Mouse (Mus musculus) stomach, embryonic 16.5 days (tissue): ENCODE measurements around the gene Hmgcs2. TPM values are rescaled to one million over a fixed set of nuclear protein-coding genes. Genes with fewer than 3 reads are reported as not detected.

ENCODE experiments used
- ATAC-seq: fragments of 200-750 bp; cut with Nextera tagmentation; 2 replicates; pipeline ENCODE4 v1.8.0; 2017; ENCODE audit warnings: moderate number of reproducible peaks, moderate TSS enrichment; ENCODE audit not compliant: insufficient read depth, low FRiP score
- H3K27ac ChIP-seq: fragments of 300-500 bp; sonication (generic); 2 replicates; pipeline ENCODE4 v1.5.1; 2014; ENCODE audit warnings: low read length
- H3K27me3 ChIP-seq: fragments of 300-500 bp; sonication (generic); 2 replicates; pipeline ENCODE4 v1.6.1; 2014; ENCODE audit warnings: low read length, control low read depth, mixed read lengths; ENCODE audit not compliant: control insufficient read depth, insufficient read depth
- H3K36me3 ChIP-seq: fragments of 300-500 bp; sonication (generic); 2 replicates; pipeline ENCODE4 v1.6.1; 2014; ENCODE audit warnings: low read length; ENCODE audit not compliant: control insufficient read depth, insufficient read depth
- H3K4me1 ChIP-seq: fragments of 300-500 bp; sonication (generic); 2 replicates; pipeline ENCODE4 v1.6.1; 2014; ENCODE audit warnings: low read length, control low read depth, mixed read lengths; ENCODE audit not compliant: control insufficient read depth, insufficient read depth
- H3K4me2 ChIP-seq: fragments of 300-500 bp; sonication (generic); 2 replicates; pipeline ENCODE4 v1.6.1; 2014; ENCODE audit warnings: low read depth, low read length, mixed read lengths
- H3K4me3 ChIP-seq: fragments of 300-500 bp; sonication (generic); replicated peaks from 2 replicates; pipeline ENCODE4 v1.5.1; 2014; ENCODE audit warnings: mild to moderate bottlenecking, low read length
- H3K9ac ChIP-seq: fragments of 300-500 bp; sonication (generic); 2 replicates; pipeline ENCODE4 v1.6.1; 2014; ENCODE audit warnings: low read length
- H3K9me3 ChIP-seq: fragments of 300-500 bp; sonication (generic); replicated peaks from 2 replicates; pipeline ENCODE4 v1.6.1; 2016; ENCODE audit warnings: low read length, control low read depth; ENCODE audit not compliant: control insufficient read depth
- WGBS: fragments of 180-500 bp; shearing (Covaris S2); extraction: QIAGEN DNeasy Blood & Tissue Kit; methylation state at CpG from one replicate; pipeline ENCODE4 v1.1.7; 2014; 5-methylcytosine and 5-hydroxymethylcytosine counted together
- polyA plus RNA-seq: library from polyadenylated mRNA; unstranded; fragments of >200 nt; fragmentation: Nextera tagmentation; extraction: Ambion mirVana; gene quantifications from 2 replicates; pipeline ENCODE4 v1.2.1, GENCODE M21; 2015

Hmgcs2 gene
- polyA plus RNA-seq: 91.5 and 93.3 TPM in 2 replicates

DNA sequence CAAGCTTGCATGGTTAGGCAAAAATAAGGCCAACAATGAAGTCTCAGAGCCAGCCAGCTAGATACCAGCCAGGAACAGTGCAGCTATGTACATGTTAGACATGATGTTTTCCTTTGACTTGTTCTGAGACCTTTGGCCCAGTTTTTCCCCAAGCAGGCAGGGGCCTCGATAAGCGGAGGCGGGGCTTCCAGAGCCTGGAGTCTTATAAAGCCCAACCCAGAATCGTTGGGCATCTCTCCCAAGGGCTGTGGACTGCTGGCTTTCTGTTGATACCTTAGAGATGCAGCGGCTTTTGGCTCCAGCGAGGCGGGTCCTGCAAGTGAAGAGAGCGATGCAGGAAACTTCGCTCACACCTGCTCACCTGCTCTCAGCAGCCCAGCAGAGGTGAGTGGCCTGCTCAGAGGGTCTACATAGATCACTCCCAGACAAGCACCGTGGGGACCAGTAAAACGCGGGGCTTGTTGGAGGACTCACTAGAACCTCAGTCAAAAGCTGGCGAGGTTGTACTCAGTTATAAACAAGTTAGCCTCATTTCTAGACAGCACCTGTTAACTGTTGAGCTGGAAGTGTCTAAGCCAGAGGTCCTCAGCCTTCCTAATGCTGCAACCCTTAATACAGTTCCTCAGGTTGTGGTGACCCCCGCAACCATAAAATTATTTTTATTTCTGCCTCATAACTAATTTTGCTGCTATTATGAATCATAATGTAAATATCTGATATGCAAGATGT is at the start of gene Hmgcs2:
Gene Hmgcs2, plus strand, starts transcription at position 232 of the 729 bp plus-strand sequence.
- H3K36me3 ChIP-seq: no peaks in the 10 kb centered on the region
- no peaks in the 10 kb centered on the region for H3K27me3 ChIP-seq
- peak; percentile 85 for ATAC-seq
- H3K27ac ChIP-seq: peak within 1 kb of the TSS; percentile 83
- peak within 1 kb of the TSS; percentile 41 for H3K4me3 ChIP-seq
- H3K9ac ChIP-seq: peak within 1 kb of the TSS; percentile 65
- peaks cover 13% of the 10 kb centered on the region; the same call in 1 of the 2 replicates for H3K4me1 ChIP-seq
- WGBS: 44% methylated on average over 14 of the region's 14 CpGs
- H3K4me2 ChIP-seq: peak within 1 kb of the TSS; percentile 51
- no peaks in the 10 kb centered on the region for H3K9me3 ChIP-seq

GRCm38 (mm10) chr3:98233504-98233903 is 46.7 kb upstream of the Hmgcs2 start:
- Histone ChIP-seq H3K9me3 (no peaks in the 10 kb centered on the region), H3K4me3 (no peak overlapping the region), H3K4me1 (0 out of 2 replicates have a peak, but pooled peaks cover 4% of the 10 kb centered on the region), H3K27me3 (no peaks in the 10 kb centered on the region), H3K4me2 (no peak overlapping the region), H3K9ac (no peak overlapping the region), H3K36me3 (no peaks in the 10 kb centered on the region), H3K27ac (no peak overlapping the region)
- no peak for ATAC-seq

GRCm38 (mm10) chr3:98236266-98236665 is 44.0 kb upstream of the Hmgcs2 start:
- H3K9me3 ChIP-seq: no peaks in the 10 kb centered on the region
- WGBS: 59% methylated on average over 6 of the region's 6 CpGs
- no peak overlapping the region for H3K4me2 ChIP-seq
- H3K4me1 ChIP-seq: 0 out of 2 replicates have a peak, but pooled peaks cover 4% of the 10 kb centered on the region
- H3K27ac ChIP-seq: no peak overlapping the region
- H3K36me3 ChIP-seq: no peaks in the 10 kb centered on the region
- H3K4me3 ChIP-seq: no peak overlapping the region
- no peaks in the 10 kb centered on the region for H3K27me3 ChIP-seq
- ATAC-seq: peak; percentile 60; the same call in 1 of the 2 replicates
- no peak overlapping the region for H3K9ac ChIP-seq

- H3K4me1 ChIP-seq: 0 out of 2 replicates have a peak, but pooled peaks cover 4% of the 10 kb centered on the region
- H3K36me3 ChIP-seq: no peaks in the 10 kb centered on the region
- ATAC-seq: no peak
- no peaks in the 10 kb centered on the region for H3K27me3 ChIP-seq
- no peaks in the 10 kb centered on the region for H3K9me3 ChIP-seq
- H3K4me3 ChIP-seq: no peak overlapping the region
- no peak overlapping the region for H3K4me2 ChIP-seq
- no peak overlapping the region for H3K27ac ChIP-seq
- WGBS: 75% methylated on average over 5 of the region's 5 CpGs
- H3K9ac ChIP-seq: no peak overlapping the region
These were observed 43.0 kb upstream of the Hmgcs2 start for GRCm38 (mm10) chr3:98237240-98237639.

- Histone ChIP-seq H3K4me1 (0 out of 2 replicates have a peak, but pooled peaks cover 4% of the 10 kb centered on the region), H3K27me3 (no peaks in the 10 kb centered on the region), H3K36me3 (no peaks in the 10 kb centered on the region), H3K9me3 (no peaks in the 10 kb centered on the region), H3K27ac (no peak overlapping the region), H3K4me2 (no peak overlapping the region), H3K4me3 (no peak overlapping the region), H3K9ac (no peak overlapping the region)
- no peak for ATAC-seq
- WGBS: 77% methylated on average over 3 of the region's 3 CpGs
These were observed 42.1 kb upstream of the Hmgcs2 start for GRCm38 (mm10) chr3:98238150-98238549.

- no peaks in the 10 kb centered on the region for H3K36me3 ChIP-seq
- H3K4me1 ChIP-seq: no peaks in the 10 kb centered on the region; the same call in 1 of the 2 replicates
- H3K4me3 ChIP-seq: no peak overlapping the region
- no peaks in the 10 kb centered on the region for H3K27me3 ChIP-seq
- ATAC-seq: no peak
- 67% methylated on average over 3 of the region's 3 CpGs for WGBS
- no peak overlapping the region for H3K27ac ChIP-seq
- no peak overlapping the region for H3K4me2 ChIP-seq
- no peak overlapping the region for H3K9ac ChIP-seq
- H3K9me3 ChIP-seq: no peaks in the 10 kb centered on the region
These were observed 38.2 kb upstream of the Hmgcs2 start for GRCm38 (mm10) chr3:98242051-98242450.

GRCm38 (mm10) chr3:98242458-98243037 is 37.7 kb upstream of the Hmgcs2 start:
- H3K4me3 ChIP-seq: no peak overlapping the region
- H3K9ac ChIP-seq: no peak overlapping the region
- H3K4me1 ChIP-seq: no peaks in the 10 kb centered on the region; the same call in 1 of the 2 replicates
- ATAC-seq: peak; percentile 51; the same call in 1 of the 2 replicates
- no peaks in the 10 kb centered on the region for H3K27me3 ChIP-seq
- 43% methylated on average over 8 of the region's 8 CpGs for WGBS
- H3K9me3 ChIP-seq: no peaks in the 10 kb centered on the region
- no peak overlapping the region for H3K27ac ChIP-seq
- H3K4me2 ChIP-seq: no peak overlapping the region
- no peaks in the 10 kb centered on the region for H3K36me3 ChIP-seq

GRCm38 (mm10) chr3:98245892-98246291 is 34.3 kb upstream of the Hmgcs2 start:
- peak overlapping the region; percentile 51; the same call in 1 of the 2 replicates for H3K27ac ChIP-seq
- H3K4me1 ChIP-seq: no peaks in the 10 kb centered on the region; the same call in 1 of the 2 replicates
- H3K4me3 ChIP-seq: no peak overlapping the region
- H3K4me2 ChIP-seq: peak overlapping the region; percentile 16; the same call in 1 of the 2 replicates
- no peaks in the 10 kb centered on the region for H3K27me3 ChIP-seq
- peak overlapping the region; percentile 19; the same call in 1 of the 2 replicates for H3K9ac ChIP-seq
- no peak; the same call in 1 of the 2 replicates for ATAC-seq
- H3K36me3 ChIP-seq: no peaks in the 10 kb centered on the region
- WGBS: 15% methylated on average over 8 of the region's 8 CpGs
- H3K9me3 ChIP-seq: no peaks in the 10 kb centered on the region
